Mouse (Mus musculus) ovary, postnatal 36 days (tissue): ENCODE measurements around the gene 6030458C11Rik.
"Not testable (repeated sequence)": the region's sequence is repeated elsewhere in the genome, so short reads cannot be mapped to it uniquely, and the experiment has no call there.

ENCODE experiments used
- DNase-seq: peaks from one replicate; pipeline ENCODE4 v3.0.0; 2022; ENCODE audit warnings: low spot score, mixed read lengths

Gene 6030458C11Rik

DNA sequence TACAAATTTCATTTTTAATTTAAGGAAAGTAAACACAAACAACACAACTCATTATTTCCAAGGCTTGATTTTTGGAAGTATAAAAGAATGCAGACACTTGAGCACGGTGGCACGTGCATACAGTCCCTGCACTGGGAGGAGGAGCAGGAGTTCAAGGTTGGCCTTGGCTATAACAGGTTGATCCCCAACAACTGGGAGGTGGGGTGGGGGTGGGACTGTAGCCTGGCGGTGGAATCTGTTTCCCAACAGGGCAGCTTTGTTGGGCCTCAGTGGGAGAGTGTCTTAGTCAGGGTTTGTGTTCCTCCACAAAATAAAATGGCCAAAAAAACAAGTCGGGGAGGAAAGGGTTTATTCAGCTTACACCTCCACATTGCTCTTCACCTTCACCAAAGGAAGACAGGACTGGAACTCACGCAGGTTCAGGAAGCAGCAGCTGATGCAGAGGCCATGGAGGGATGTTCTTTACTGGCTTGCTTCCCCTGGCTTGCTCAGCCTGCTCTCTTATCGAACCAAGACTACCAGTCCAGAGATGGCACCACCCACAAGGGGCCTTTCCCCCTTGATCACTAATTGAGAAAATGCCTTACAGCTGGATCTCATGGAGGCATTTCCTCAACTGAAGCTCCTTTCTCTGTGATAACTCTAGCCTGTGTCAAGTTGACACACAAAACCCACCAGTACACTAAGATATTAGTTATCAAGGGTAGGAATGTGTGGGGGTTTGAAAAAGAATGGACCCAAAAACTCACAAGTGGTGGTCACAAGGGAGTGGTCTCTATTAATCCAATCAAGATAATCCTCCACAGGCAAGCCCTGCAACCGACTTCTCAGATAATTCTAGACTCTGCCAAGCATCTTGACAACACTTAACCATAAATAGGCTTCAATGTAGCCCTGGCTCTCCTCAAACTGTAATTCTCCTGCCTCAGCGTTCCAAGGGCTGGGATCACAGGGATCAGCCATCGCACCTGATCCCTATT lies 1.7 kb downstream of the 6030458C11Rik start:
- DNase-seq, result no peak

DNA sequence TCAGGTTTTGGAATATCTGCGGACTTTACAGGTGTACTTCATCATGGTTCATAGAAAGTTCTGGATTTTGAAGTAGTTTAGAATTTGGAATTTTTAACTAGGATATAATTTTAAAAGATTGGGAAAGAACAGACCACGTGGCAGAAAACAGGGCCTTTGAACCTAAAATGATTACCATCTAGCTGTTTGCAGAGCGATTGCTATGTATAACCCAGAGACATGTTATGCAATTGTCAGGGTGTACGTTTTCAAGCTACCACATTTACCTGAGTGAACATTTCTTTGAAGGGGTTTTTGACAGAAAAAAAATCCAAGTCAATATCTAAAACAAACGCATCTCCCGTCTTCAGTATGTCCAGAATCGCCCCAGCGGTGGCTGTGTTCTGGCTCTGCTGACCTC lies 6.9 kb downstream of the 6030458C11Rik start:
- no peak for DNase-seq

DNA sequence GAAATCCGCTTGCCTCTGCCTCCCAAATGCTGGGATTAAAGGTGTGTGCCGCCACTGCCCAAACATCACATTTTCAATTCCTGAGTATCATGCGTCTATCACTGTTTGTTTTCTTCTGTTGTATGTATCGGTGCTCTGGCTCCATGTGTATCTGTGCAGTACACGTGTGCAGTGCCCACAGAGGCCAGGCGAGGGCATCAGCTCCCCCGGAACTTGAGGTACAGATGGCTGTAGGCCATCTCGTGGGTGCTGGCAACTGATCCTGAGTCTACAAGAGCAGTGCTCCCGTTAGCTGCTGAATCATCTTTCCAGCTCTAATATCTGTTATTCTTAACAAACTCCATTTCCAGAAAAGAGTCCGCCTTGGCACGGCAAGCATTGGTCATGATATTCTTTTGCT lies 11.8 kb downstream of the 6030458C11Rik start:
- no peak for DNase-seq

DNA sequence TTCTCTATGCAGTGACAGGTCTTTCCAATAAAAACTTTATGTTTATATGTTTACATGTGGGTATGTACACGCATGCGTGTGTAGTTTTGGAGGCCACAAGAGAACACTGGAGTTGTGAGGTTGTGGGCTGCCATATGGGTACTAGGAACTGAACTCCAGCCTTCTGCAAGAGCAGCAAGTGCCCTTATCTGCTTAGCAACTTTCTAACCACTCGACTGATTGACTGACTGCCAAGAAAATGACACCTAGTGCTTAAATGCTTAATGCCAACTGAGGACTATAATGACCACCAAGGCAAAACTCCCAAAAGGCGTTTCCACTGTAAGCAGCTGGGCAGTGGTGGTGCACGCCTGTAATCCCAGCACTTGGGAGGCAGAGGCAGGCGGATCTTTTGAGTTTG lies 15.1 kb downstream of the 6030458C11Rik start:
- no peak for DNase-seq

DNA sequence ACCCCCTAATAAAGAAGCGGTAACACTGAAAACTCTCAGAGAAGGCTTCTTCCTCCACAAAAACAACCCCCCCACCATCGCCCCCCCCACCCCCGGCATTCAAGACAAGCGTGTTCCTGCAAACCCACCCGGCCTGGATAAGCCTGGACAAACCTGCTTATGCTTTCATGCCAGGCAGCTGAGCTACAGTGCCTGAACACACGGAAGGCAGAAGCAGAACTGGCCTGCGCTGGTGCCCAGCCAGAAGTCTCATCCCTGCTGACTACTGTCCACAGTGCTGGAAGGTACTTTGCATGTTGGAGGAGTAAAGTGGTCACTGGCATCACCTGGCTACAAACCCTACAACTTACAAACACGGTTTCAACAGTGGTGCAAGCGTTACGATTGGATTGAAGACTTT lies 17.4 kb downstream of the 6030458C11Rik start:
- DNase-seq, result no peak

DNA sequence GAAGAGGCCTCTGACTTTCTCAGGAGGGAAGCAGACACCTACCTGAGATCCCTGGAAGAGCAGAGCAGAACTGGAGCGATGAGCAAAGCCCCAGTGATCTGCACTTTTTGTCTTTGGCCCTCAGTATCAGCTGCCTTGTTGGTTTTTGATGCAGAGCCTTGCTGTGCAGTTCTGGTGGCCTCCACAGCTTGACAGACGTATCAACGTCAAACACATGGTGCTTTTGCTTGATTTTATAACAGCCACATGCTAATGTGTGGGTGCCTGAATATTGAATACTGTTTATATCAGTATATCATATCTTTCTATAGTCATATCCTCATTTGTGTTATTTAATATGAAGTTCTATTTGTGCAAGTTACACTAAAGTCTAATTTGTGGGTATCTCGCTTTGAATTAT lies 19.4 kb downstream of the 6030458C11Rik start:
- no peak for DNase-seq

DNA sequence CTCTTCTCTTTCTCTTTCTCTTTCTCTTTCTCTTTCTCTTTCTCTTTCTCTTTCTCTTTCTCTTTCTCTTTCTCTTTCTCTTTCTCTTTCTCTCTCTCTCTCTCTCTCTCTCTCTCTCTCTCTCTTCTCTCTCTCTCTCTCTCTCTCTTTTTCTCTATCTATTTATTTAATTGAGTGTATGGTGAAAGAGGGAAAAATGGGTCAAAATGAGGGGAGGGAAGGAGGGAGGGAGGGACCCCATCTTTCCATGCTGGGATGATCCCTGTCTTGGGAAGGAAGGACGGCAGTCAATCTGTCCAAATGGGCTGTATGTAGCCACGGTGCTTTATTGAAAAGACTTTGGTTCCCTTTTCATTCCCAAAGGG lies 23.3 kb downstream of the 6030458C11Rik start:
- DNase-seq, result not testable (repeated sequence)

DNA sequence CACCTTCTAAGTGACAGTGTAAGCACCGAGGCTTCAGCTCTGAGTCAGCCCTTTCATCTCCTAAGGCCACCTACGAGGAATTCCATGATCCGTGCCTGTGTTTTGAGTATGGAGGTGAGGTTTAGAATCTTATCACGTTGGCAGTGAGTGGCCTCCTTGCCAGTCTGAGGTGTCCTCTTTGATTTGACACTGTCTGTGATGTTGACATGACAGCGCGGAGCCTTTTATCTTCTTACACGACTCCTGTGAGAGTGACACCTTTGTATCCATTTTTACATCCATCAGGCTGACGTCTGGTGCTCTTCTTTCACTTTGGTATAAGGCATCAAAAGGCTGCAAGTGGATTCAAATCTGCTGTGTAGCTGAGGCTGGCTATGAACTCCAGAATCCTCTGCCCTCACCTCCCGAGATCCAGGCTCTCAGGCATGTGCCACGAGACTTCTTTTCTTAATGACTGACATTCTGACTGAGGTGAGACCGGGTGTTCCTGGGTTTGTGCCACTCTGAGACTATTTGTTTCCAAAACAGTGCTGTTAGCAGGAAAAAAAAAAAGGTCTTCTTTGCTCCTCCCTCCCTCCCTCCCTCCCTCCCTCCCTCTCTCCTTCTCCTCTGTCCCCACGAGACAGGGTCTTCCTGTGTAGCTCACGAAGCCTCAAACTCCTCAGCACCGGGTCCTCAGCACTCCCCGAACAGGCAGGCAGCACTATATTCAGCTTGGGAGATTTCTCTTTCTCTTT lies 23.9 kb downstream of the 6030458C11Rik start:
- DNase-seq, result no peak

DNA sequence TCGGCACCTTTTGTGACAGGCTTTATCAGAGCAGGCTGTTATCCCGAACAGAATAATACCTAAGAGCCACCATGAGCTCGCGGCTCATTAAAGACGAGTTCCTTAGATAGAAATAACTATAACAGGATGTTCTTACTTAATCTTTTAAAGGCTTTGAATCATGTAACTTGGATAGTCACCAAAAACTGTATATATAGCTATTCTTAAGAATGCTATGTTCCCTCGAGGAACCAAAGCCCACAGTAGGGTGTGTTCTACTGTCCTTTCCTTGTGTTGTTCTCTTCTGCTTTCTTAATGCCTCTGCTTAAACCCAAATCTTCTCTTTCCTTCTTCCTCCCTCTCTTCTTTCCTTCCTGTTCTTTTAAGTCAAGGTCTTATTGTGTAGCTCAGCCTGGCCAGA lies 26.4 kb downstream of the 6030458C11Rik start:
- no peak for DNase-seq

DNA sequence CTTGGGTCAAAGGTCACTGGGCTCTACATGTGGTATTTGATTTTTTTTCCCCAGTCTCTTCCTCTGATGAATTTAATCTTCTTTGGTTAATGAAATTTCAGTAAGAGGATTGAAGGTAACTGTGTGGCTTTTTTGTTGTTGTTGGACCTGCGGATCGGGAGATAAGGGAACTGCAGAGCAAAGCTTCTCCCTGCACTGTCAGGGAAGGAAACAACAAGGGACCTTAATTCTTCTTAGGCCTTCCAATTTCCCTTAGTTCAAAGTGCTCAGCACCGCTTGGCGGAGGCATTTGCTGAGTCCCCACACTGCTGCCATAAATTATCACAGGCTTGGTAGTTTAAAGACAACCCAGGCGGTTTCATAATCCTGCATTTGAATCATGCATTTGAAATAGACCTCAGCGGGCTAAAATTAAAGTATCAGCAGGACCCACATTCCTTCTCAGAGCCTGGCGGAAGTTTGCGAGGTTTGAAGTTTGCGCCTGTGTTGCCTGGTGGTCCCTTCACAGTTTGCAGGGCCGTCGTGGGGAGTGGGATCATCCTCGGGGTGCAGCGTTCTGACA lies 28.5 kb downstream of the 6030458C11Rik start:
- no peak for DNase-seq

DNA sequence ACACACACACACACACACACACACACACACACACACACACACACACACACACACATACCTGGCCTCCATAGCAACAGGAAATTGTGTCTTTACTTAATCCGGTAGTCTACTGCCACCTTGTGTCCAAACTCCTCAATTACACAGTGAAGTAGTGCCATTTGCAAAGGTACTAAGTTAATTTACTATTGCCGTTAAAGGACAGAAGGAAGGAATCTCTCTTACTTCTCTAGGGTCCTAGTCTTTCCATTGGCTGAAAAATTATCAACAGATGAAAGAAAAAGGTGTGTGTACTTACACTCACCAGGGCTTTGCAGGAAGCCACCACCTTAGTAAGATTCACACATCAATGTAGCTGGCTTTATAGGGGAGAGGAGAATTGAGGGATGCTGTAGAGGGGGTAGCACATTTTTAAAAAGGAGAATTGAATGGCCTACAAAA lies 29.0 kb downstream of the 6030458C11Rik start:
- DNase-seq, result no peak

DNA sequence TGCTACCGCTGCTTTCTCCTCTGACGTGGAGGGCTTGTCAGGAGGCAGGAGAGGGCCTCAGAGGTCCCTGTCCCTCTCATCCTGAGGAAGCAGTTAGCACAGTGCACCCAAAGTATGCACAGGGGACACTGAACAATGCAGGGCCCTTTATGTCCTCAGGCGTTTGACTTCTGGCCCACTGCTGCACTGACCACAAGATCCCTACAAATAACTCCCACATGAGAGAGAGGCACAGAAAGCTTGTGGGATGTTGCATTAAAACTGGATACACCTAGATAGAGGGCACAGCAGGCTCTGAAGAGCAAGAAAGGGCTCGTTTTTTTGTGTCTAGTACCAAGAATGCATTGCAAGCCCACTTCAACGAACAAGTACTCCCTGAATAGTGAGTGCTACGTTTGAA lies 30.1 kb downstream of the 6030458C11Rik start:
- DNase-seq, result no peak

DNA sequence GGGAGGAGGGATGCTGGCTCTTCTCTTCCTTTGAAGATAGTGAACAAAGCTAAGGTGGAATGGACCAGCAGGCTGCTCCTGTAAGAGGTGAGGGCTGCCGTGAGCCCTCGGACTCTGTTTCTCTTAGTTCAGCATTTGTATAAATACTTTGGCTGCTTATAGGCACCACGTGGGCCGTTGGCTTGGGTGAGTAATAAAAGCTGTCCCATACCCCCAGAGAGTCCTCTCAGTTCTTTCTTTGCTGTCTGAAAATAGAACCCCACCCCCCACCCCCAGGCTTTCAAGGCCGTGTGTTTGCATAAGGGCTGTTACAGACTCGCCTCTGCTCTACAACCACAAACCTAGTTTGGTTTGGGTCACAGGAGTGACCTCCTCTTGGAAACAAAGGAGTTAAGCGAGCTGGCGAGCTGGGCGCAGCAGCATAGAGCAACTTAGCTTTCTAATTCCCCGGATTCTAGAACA lies 35.0 kb downstream of the 6030458C11Rik start:
- no peak for DNase-seq

DNA sequence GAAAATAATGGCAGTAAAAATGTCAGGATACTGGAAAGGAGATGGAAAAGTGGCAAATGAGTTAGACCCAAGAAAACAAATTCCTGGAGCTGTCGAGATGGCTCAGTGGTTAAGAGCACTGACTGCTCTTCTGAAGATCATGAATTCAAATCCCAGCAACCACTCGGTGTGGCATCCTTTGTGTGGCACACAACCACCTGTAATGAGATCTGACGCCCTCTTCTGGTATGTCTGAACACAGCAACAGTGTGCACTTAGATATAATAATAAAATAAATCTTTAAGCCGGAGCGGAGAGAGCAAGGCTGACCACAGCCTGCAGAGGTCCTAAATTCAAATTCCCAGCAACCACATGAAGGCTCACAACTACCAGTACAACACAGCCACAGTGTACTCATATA lies 35.9 kb downstream of the 6030458C11Rik start:
- DNase-seq, result no peak

DNA sequence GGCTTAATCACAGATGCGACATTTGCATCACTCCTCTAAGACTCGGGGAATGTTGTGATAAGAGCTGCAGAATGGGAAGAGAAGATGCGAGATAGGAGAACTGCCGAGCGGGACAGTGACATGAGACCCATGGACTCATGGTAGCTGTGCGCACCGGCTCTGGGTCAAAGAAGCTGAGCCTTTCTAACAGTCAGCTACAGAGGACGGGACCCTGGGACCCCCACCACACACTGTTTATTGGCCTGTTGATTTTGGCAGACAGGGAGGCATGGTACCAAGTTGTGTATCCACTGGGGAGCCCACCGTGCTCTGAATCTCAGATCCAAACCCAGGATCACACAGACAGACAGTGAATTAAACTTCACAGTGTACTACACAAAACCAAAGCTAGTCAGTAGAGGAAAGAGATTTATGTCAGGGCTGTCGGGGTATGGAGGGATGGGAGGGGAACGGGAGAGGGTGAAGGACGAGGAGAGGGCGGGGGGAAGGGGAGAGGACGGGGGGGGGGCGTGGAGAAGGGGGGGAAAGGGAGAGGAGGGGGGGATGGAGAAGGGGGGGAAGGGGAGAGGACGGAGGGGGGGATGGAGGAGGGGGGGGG lies 42.6 kb downstream of the 6030458C11Rik start:
- DNase-seq, result no peak

DNA sequence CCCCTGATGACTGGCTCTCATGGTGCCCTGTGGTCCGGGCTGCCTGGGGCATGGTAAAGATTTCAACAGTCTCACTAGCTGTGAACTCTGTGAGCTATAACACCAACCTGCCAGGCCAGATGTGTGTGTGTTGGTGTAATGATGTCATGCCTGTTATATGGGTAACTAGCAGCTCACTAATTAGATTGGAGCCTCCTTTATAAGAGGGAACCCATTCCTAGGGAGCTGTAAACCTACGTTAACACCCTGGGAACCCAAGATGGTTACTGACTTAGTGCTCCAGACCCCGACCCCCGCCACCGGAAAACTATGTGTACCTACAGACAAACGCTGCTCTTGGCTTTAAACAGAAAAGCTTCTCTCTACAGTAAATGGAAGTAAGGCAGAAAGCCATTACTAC lies 43.2 kb downstream of the 6030458C11Rik start:
- DNase-seq, result no peak

DNA sequence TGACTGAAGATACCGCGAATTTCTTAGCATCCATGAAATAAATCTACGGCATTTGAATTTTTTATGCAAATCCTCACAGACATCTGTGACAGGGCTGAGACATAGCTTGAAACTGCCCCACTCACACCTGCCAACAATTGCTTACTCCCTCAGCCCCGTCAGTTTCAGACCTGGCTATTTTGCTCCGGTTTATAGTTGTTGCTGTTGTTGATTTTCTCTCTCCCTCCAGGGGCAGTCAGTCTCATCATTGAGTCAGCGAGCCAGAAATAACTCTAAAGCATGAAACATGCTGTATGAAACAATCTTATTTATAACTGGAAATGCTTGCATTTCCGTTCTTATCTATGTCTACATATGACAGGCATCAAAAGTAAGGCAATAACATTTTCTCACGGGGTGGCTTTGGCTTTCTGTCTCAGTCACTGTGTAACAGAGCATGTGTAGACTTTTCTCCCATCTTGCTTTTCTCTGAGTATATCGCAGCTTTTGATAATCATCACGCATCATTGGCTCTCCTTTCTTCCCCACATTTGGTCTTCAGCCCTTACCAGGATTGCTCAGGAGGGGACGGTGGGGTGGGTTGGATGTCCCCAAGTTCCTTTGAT lies 50.2 kb downstream of the 6030458C11Rik start:
- no peak for DNase-seq

DNA sequence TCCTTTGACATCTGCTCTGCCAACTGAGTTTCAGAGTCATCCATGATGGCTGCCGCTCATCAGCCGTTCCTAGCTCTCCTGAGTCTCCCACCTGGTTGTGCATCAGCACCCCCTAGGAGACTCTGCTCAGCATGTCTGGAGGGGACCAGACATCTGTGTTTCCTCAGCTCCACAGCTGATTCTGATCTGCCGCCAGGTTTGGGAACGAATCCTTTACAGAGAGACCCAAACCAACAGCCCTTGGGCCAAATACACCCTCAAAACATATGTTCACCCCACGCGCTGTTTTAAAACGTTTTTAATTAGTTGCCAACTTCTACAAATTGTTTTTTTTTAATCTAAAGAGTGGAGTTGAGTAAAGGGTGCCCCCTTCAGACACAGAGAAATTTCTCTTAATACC lies 53.5 kb downstream of the 6030458C11Rik start:
- no peak for DNase-seq

DNA sequence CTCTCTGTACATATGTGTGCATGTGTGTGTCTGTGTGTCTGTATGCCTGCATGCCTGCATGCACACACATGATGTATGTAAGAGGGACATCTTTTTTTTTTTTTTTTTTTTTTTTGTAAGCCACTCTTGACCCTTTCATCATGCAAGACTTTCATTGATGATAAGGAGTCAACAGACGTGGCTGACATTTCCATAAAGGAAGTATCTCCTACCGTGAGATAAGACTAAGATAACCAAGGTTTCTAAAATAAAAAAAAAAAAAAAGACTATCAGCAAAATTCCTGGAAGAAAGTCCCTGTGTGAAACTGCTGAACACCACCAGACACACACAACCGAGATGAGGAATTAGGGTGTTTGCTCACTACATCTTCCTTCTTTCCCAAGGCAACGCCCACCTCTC lies 57.6 kb downstream of the 6030458C11Rik start:
- DNase-seq, result no peak

DNA sequence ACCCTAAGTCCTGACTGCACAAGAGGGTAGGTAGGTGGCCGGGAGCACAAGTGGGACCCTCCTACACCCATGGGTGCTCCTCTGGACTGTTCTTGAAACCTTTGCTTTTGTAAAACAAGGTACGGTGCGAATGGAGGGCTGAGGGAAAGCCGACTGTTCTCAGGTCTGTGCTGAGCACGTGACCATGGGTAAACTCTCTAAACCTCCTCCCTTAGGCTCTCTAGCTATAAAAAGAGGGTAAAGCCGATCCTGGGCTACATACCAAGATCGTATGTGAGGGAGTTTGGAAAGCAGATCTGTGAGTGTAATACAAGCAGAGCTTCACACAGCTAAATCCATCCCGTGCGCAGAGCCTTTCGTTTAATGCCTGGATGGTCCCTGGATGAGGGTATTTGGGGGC lies 61.3 kb downstream of the 6030458C11Rik start:
- no peak for DNase-seq

DNA sequence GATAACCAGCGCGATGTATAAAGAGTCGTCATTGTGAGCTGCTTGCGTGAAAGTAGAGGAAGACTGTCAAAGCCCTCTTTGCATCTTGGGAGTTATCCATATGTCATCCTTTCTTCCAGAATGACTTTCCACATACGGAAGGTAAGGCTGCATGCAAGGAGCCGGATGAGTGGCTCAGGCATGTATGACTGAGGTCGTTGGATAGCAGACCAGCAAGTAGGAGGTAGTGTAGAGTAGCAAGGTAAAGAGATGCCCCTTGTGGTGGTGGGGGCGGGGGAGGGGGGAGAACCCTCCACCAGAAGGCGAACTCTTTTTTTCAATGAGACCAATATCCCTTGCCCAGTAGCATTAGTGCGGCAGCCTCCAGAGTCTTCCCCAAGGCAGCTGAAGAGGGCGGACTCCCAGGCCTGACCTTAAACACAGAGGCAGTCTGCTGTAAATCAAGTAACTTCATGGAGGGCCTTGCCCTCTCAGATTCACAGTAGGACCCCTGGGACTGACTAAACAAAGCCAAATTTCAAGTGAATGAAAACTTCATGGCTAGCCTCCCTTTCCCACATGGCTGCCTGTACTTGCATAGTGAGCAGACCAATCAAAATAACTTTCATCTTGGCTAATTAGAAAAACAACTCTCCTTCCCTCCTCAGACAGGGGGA lies 62.1 kb downstream of the 6030458C11Rik start:
- DNase-seq, result no peak
